Mouse (Mus musculus): ENCODE measurements at regions not wholly inside any gene's neighbourhood (a gene's known extent, or its start where the extent isn't known, plus 50 kb on each side); places are given as distances from the start of the nearest gene placed in this dataset.

DNA sequence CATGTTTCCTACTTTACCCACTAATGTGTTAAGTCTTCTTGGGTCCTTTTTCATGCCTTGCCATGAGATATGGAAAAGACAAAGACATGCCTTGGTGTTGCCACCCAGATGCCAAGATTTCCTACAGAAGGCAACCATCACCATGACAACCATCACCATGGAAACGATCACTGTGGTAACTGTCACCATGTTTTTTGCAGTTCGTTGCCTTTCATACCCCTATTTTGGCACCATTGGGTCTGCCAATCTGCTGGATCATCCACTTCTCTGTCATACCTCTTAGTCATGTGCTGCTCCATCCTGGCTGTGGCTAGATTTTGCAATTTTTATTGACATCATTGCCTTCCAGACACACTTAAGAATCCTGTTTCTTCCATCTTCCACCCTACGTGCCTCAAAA lies 733.7 kb upstream of the Castor2 start:
- TF ChIP-seq RAD21 (IDR thresholded peaks at IDR 0.05; ENCODE audit: low read depth, low read length) (no peak), USF1 (IDR thresholded peaks at IDR 0.05; ENCODE audit: low read depth, low read length) (no peak), CTCF (conservative IDR thresholded peaks at IDR 0.05 in 1 of 2, IDR thresholded peaks at IDR 0.05 in 1 of 2; ENCODE audit: low read depth in 2 of 2, low read length in 2 of 2) (no peak), EP300 (IDR thresholded peaks at IDR 0.05; ENCODE audit: low read length) (no peak), MYC (IDR thresholded peaks at IDR 0.05; ENCODE audit: low read depth, low read length) (no peak), RCOR1 (conservative IDR thresholded peaks at IDR 0.05; ENCODE audit: low read depth, low read length) (no peak), NELFE (IDR thresholded peaks at IDR 0.05; ENCODE audit: low read depth, low read length) (no peak), MEF2A (IDR thresholded peaks at IDR 0.05; ENCODE audit: borderline replicate concordance, low read depth, low read length) (no peak), UBTF (IDR thresholded peaks at IDR 0.05; ENCODE audit: low read depth, low read length) (no peak), HCFC1 (IDR thresholded peaks at IDR 0.05; ENCODE audit: low read depth, low read length) (no peak), POLR2A (IDR thresholded peaks at IDR 0.05; ENCODE audit: low read depth, low read length) (no peak), ETS1 (conservative IDR thresholded peaks at IDR 0.05; ENCODE audit: low read depth, low read length) (no peak), ZNF384 (IDR thresholded peaks at IDR 0.05; ENCODE audit: low read depth, low read length) (no peak)

Data from CH12.LX (cell line).